Mouse (Mus musculus) myocyte (in vitro differentiated cells): Measurements from ENCODE around the gene Adamts15.

Experiments
- POLR2A ChIP-seq: IDR thresholded peaks from one replicate; pipeline ENCODE4 v1.6.1; 2011; ENCODE audit warnings: low read depth, mild to moderate bottlenecking, control low read depth, moderate library complexity; ENCODE audit not compliant: insufficient read length
- TCF12 ChIP-seq: IDR thresholded peaks from one replicate; pipeline ENCODE4 v1.6.1; 2011; ENCODE audit warnings: mild to moderate bottlenecking, control low read depth; ENCODE audit not compliant: poor library complexity, insufficient read depth, severe bottlenecking

GRCm38 (mm10) chr9:30949971-30950370 lies 27.7 kb upstream of the Adamts15 start:
- TF ChIP-seq TCF12 (no peak), POLR2A (no peak)
